Mouse (Mus musculus) lung, postnatal 0 days (tissue): ENCODE data around the gene Slc25a43.

Experiments
- CTCF ChIP-seq: IDR thresholded peaks from 2 replicates; pipeline ENCODE4 v1.5.1; 2016; ENCODE audit warnings: antibody characterized with exemption, mild to moderate bottlenecking
- EP300 ChIP-seq: IDR thresholded peaks from 2 replicates; pipeline ENCODE4 v1.6.1; 2016; ENCODE audit warnings: antibody characterized with exemption, mild to moderate bottlenecking, control low read depth

- TF ChIP-seq EP300 (no peak), CTCF (no peak)
Measured at GRCm38 (mm10) chrX:36742744-36743143, 715 bp upstream of the Slc25a43 start.
